Mouse (Mus musculus) neural tube, embryonic 15.5 days (tissue): Measurements from ENCODE around the gene Crtc3. TPM values are rescaled to one million over a fixed set of nuclear protein-coding genes. Genes with fewer than 3 reads are reported as not detected.

Experiments used
- ATAC-seq: fragments of 200-750 bp; cut with Nextera tagmentation; 2 replicates; pipeline ENCODE4 v1.8.0; 2017; ENCODE audit warnings: mild to moderate bottlenecking, moderate TSS enrichment, moderate library complexity; ENCODE audit not compliant: low FRiP score
- H3K27ac ChIP-seq: fragments of 300-500 bp; sonication (generic); replicated peaks from 2 replicates; pipeline ENCODE4 v1.5.1; 2015; ENCODE audit warnings: mild to moderate bottlenecking, inconsistent platforms
- H3K27me3 ChIP-seq: fragments of 300-500 bp; sonication (generic); replicated peaks from 2 replicates; pipeline ENCODE4 v1.6.1; 2015; ENCODE audit warnings: inconsistent platforms
- H3K36me3 ChIP-seq: fragments of 300-500 bp; sonication (generic); 2 replicates; pipeline ENCODE4 v1.6.1; 2015; ENCODE audit warnings: inconsistent platforms
- H3K4me1 ChIP-seq: fragments of 300-500 bp; sonication (generic); 2 replicates; pipeline ENCODE4 v1.6.1; 2015; ENCODE audit warnings: inconsistent platforms
- H3K4me2 ChIP-seq: fragments of 300-500 bp; sonication (generic); 2 replicates; pipeline ENCODE4 v1.6.1; 2015; ENCODE audit warnings: inconsistent platforms, mild to moderate bottlenecking, moderate library complexity
- H3K4me3 ChIP-seq: fragments of 300-500 bp; sonication (generic); replicated peaks from 2 replicates; pipeline ENCODE4 v1.5.1; 2015; ENCODE audit warnings: mild to moderate bottlenecking, inconsistent platforms
- H3K9ac ChIP-seq: fragments of 300-500 bp; sonication (generic); replicated peaks from 2 replicates; pipeline ENCODE4 v1.6.1; 2015; ENCODE audit warnings: mild to moderate bottlenecking, inconsistent platforms
- H3K9me3 ChIP-seq: fragments of 300-500 bp; sonication (generic); replicated peaks from 2 replicates; pipeline ENCODE4 v1.6.1; 2016; ENCODE audit warnings: inconsistent platforms
- WGBS: fragments of 180-500 bp; shearing (Covaris S2); methylation state at CpG from one replicate; pipeline ENCODE4 v1.1.7; 2015; ENCODE audit warnings: mixed read lengths; 5-methylcytosine and 5-hydroxymethylcytosine counted together
- polyA plus RNA-seq: library from polyadenylated mRNA; unstranded; fragments of >200 nt; fragmentation: Nextera tagmentation; extraction: Ambion mirVana; gene quantifications from 2 replicates; pipeline ENCODE4 v1.2.1, GENCODE M21; 2015

The Crtc3 gene
- polyA plus RNA-seq, 1 experiment from 2014 or later = 18.4 TPM

- 0 out of 2 replicates have a peak, but pooled peaks cover under 1% of the 10 kb centered on the region for H3K4me1 ChIP-seq
- no peak overlapping the region for H3K9ac ChIP-seq
- no peak overlapping the region for H3K4me3 ChIP-seq
- H3K4me2 ChIP-seq = no peak overlapping the region
- WGBS = 84% methylated on average over 5 of the region's 5 CpGs
- no peak for ATAC-seq
- no peaks in the 10 kb centered on the region for H3K27me3 ChIP-seq
- peaks cover 13% of the 10 kb centered on the region for H3K36me3 ChIP-seq
- no peaks in the 10 kb centered on the region for H3K9me3 ChIP-seq
- no peak overlapping the region for H3K27ac ChIP-seq
Observed at GRCm38 (mm10) chr7:80623276-80623675, 65.4 kb downstream of the Crtc3 start.

GRCm38 (mm10) chr7:80616096-80616495 is 72.6 kb downstream of the Crtc3 start:
- Histone ChIP-seq H3K9me3 (no peaks in the 10 kb centered on the region), H3K27ac (no peak overlapping the region), H3K36me3 (peaks cover 12% of the 10 kb centered on the region; the same call in 1 of the 2 replicates), H3K4me3 (no peak overlapping the region), H3K9ac (no peak overlapping the region), H3K4me1 (peaks cover 21% of the 10 kb centered on the region; the same call in 1 of the 2 replicates), H3K4me2 (no peak overlapping the region), H3K27me3 (no peaks in the 10 kb centered on the region)
- WGBS = 73% methylated on average over 9 of the region's 9 CpGs
- no peak for ATAC-seq

- peaks cover 9% of the 10 kb centered on the region; the same call in 1 of the 2 replicates for H3K36me3 ChIP-seq
- H3K27me3 ChIP-seq = no peaks in the 10 kb centered on the region
- 87% methylated on average over 3 of the region's 3 CpGs for WGBS
- H3K4me1 ChIP-seq = peaks cover 21% of the 10 kb centered on the region; the same call in 1 of the 2 replicates
- no peak overlapping the region for H3K27ac ChIP-seq
- H3K4me3 ChIP-seq = no peak overlapping the region
- no peak overlapping the region for H3K9ac ChIP-seq
- no peak for ATAC-seq
- H3K4me2 ChIP-seq = no peak overlapping the region
- no peaks in the 10 kb centered on the region for H3K9me3 ChIP-seq
Observed at GRCm38 (mm10) chr7:80614042-80614441, 74.6 kb downstream of the Crtc3 start.

- ATAC-seq = no peak
- no peaks in the 10 kb centered on the region for H3K9me3 ChIP-seq
- no peaks in the 10 kb centered on the region for H3K27me3 ChIP-seq
- peaks cover 9% of the 10 kb centered on the region; the same call in 1 of the 2 replicates for H3K36me3 ChIP-seq
- no peak overlapping the region for H3K4me2 ChIP-seq
- no peak overlapping the region for H3K9ac ChIP-seq
- H3K27ac ChIP-seq = peak overlapping the region; percentile 33; the same call in 1 of the 2 replicates
- 40% methylated on average over 11 of the region's 11 CpGs for WGBS
- peaks cover 23% of the 10 kb centered on the region; the same call in 1 of the 2 replicates for H3K4me1 ChIP-seq
- H3K4me3 ChIP-seq = no peak overlapping the region
Observed at GRCm38 (mm10) chr7:80612191-80612787, 76.4 kb downstream of the Crtc3 start.

- no peak for ATAC-seq
- Histone ChIP-seq H3K4me1 (peaks cover 23% of the 10 kb centered on the region; the same call in 1 of the 2 replicates), H3K4me3 (no peak overlapping the region), H3K9ac (no peak overlapping the region), H3K9me3 (no peaks in the 10 kb centered on the region), H3K36me3 (peaks cover 9% of the 10 kb centered on the region; the same call in 1 of the 2 replicates), H3K4me2 (no peak overlapping the region), H3K27me3 (no peaks in the 10 kb centered on the region), H3K27ac (peak overlapping the region; percentile 33; the same call in 1 of the 2 replicates)
- 71% methylated on average over 7 of the region's 7 CpGs for WGBS
Observed at GRCm38 (mm10) chr7:80611646-80612045, 77.0 kb downstream of the Crtc3 start.

GRCm38 (mm10) chr7:80607503-80607902 is 81.2 kb downstream of the Crtc3 start:
- Histone ChIP-seq H3K27me3 (no peaks in the 10 kb centered on the region), H3K27ac (no peak overlapping the region), H3K9ac (no peak overlapping the region), H3K4me3 (no peak overlapping the region), H3K9me3 (no peaks in the 10 kb centered on the region), H3K4me2 (no peak overlapping the region), H3K36me3 (peaks cover 13% of the 10 kb centered on the region; the same call in 1 of the 2 replicates), H3K4me1 (peaks cover 10% of the 10 kb centered on the region; the same call in 1 of the 2 replicates)
- ATAC-seq = no peak
- 40% methylated on average over 2 of the region's 2 CpGs for WGBS

GRCm38 (mm10) chr7:80606435-80606834 is 82.2 kb downstream of the Crtc3 start:
- ATAC-seq = no peak

GRCm38 (mm10) chr7:80605557-80605930 is 83.1 kb downstream of the Crtc3 start:
- WGBS = 10% methylated on average over 9 of the region's 10 CpGs
- H3K4me3 ChIP-seq = no peak overlapping the region
- H3K4me1 ChIP-seq = 0 out of 2 replicates have a peak, but pooled peaks cover 2% of the 10 kb centered on the region
- no peak overlapping the region for H3K27ac ChIP-seq
- H3K9me3 ChIP-seq = no peaks in the 10 kb centered on the region
- peaks cover 24% of the 10 kb centered on the region for H3K36me3 ChIP-seq
- no peak overlapping the region for H3K4me2 ChIP-seq
- H3K9ac ChIP-seq = no peak overlapping the region
- no peaks in the 10 kb centered on the region for H3K27me3 ChIP-seq
- no peak for ATAC-seq

More at GRCm38 (mm10) chr7:80606435-80606834, 82.2 kb downstream of the Crtc3 start:
- Histone ChIP-seq H3K9ac (no peak overlapping the region), H3K27ac (no peak overlapping the region), H3K4me1 (peaks cover 3% of the 10 kb centered on the region; the same call in 1 of the 2 replicates), H3K27me3 (no peaks in the 10 kb centered on the region), H3K9me3 (no peaks in the 10 kb centered on the region), H3K36me3 (peaks cover 18% of the 10 kb centered on the region), H3K4me3 (no peak overlapping the region), H3K4me2 (no peak overlapping the region)
- 82% methylated on average over 4 of the region's 4 CpGs for WGBS

GRCm38 (mm10) chr7:80604908-80605556 is 83.6 kb downstream of the Crtc3 start:
- peaks cover 27% of the 10 kb centered on the region for H3K36me3 ChIP-seq
- H3K4me1 ChIP-seq = 0 out of 2 replicates have a peak, but pooled peaks cover 2% of the 10 kb centered on the region
- 39% methylated on average over 11 of the region's 11 CpGs for WGBS
- no peaks in the 10 kb centered on the region for H3K27me3 ChIP-seq
- H3K27ac ChIP-seq = no peak overlapping the region
- H3K4me2 ChIP-seq = no peak overlapping the region
- no peak for ATAC-seq
- H3K9ac ChIP-seq = no peak overlapping the region
- H3K9me3 ChIP-seq = no peaks in the 10 kb centered on the region
- no peak overlapping the region for H3K4me3 ChIP-seq

GRCm38 (mm10) chr7:80602574-80602973 is 86.1 kb downstream of the Crtc3 start:
- no peaks in the 10 kb centered on the region for H3K9me3 ChIP-seq
- 97% methylated on average over 1 of the region's 1 CpGs for WGBS

GRCm38 (mm10) chr7:80598436-80598985 is 90.2 kb downstream of the Crtc3 start:
- Histone ChIP-seq H3K27me3 (no peaks in the 10 kb centered on the region), H3K9ac (no peak overlapping the region), H3K27ac (no peak overlapping the region), H3K4me2 (no peak overlapping the region), H3K9me3 (no peaks in the 10 kb centered on the region), H3K4me3 (no peak overlapping the region), H3K4me1 (no peaks in the 10 kb centered on the region), H3K36me3 (peaks cover 70% of the 10 kb centered on the region)
- WGBS = 87% methylated on average over 13 of the region's 13 CpGs
- no peak for ATAC-seq

More at GRCm38 (mm10) chr7:80602574-80602973, 86.1 kb downstream of the Crtc3 start:
- no peak for ATAC-seq
- Histone ChIP-seq H3K4me2 (no peak overlapping the region), H3K4me1 (no peaks in the 10 kb centered on the region), H3K27me3 (no peaks in the 10 kb centered on the region), H3K36me3 (peaks cover 44% of the 10 kb centered on the region), H3K4me3 (no peak overlapping the region), H3K27ac (no peak overlapping the region), H3K9ac (no peak overlapping the region)
